In the genomic region with DNA sequence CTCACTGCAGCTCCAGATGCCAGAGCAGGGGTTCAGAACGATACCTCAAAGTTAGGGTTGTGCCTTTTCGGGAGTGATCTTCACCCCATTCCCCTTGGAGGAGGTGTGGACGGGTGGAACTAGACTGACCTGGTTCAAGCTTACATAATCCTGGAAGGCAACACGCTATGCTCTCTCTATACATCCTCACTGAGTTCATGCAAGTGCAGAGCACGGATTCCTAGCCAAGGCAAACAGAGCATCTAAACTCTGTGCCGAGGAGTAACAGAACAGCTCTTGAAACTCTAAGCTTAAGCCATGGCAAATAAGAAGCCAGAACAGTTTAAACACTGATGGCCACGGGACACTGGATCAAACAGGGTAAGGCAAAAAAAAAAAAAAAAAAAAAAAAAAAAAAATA, we compare ENCODE assay signal across 25 mouse cellular contexts.
"Had no signal": no experiment of that assay in that cellular context is flagged by ENCODE, and none has a peak within 500 bp of the region (broad histone marks: within the 10 kb centered on the region; RNA-seq: fewer than 3 reads in every experiment).

No protein-coding gene starts in this region.

- ATAC-seq: hindbrain, postnatal 0 days; intestine, embryonic 16.5 days; liver, embryonic 12.5 days had no signal

- H3K4me2 ChIP-seq: heart, embryonic 11.5 days; heart, embryonic 13.5 days; heart, embryonic 15.5 days; hindbrain, embryonic 13.5 days; hindbrain, embryonic 15.5 days; kidney, embryonic 15.5 days; limb, embryonic 13.5 days; limb, embryonic 15.5 days; liver, embryonic 12.5 days had no signal

- H3K9ac ChIP-seq: heart, embryonic 13.5 days; heart, embryonic 15.5 days; hindbrain, embryonic 13.5 days; hindbrain, embryonic 15.5 days; kidney, embryonic 15.5 days; limb, embryonic 13.5 days; limb, embryonic 15.5 days; liver, embryonic 12.5 days had no signal

- H3K27ac ChIP-seq: heart, embryonic 13.5 days; heart, embryonic 15.5 days; hindbrain, embryonic 13.5 days; hindbrain, embryonic 15.5 days; hindbrain, postnatal 0 days; kidney, embryonic 15.5 days; kidney, postnatal 0 days; limb, embryonic 13.5 days; limb, embryonic 15.5 days; liver, embryonic 12.5 days had no signal

- H3K36me3 ChIP-seq: heart, embryonic 13.5 days; heart, embryonic 15.5 days; hindbrain, embryonic 13.5 days; hindbrain, embryonic 15.5 days; kidney, embryonic 15.5 days; limb, embryonic 13.5 days; limb, embryonic 15.5 days; liver, embryonic 12.5 days had no signal

- H3K27me3 ChIP-seq: heart, embryonic 13.5 days; heart, embryonic 15.5 days; hindbrain, embryonic 13.5 days; hindbrain, embryonic 15.5 days; kidney, embryonic 15.5 days; limb, embryonic 13.5 days; limb, embryonic 15.5 days; liver, embryonic 12.5 days had no signal

- H3K9me3 ChIP-seq: heart, embryonic 13.5 days; heart, embryonic 15.5 days; hindbrain, embryonic 13.5 days; hindbrain, embryonic 15.5 days; kidney, embryonic 15.5 days; limb, embryonic 13.5 days; limb, embryonic 15.5 days; liver, embryonic 12.5 days had no signal

- H3K4me1 ChIP-seq: heart, embryonic 13.5 days; heart, embryonic 15.5 days; hindbrain, embryonic 13.5 days; hindbrain, embryonic 15.5 days; kidney, embryonic 15.5 days; limb, embryonic 15.5 days; liver, embryonic 12.5 days had no signal

- H3K4me3 ChIP-seq: heart, embryonic 13.5 days; heart, embryonic 15.5 days; hindbrain, embryonic 13.5 days; hindbrain, embryonic 15.5 days; kidney, embryonic 15.5 days; limb, embryonic 13.5 days; limb, embryonic 15.5 days; liver, embryonic 12.5 days had no signal

- DNase-seq: gastrocnemius, postnatal 10 days; gastrocnemius, postnatal 25 days; heart, adult 18-20 months; heart, postnatal 14 days; heart, postnatal 36 days; kidney, adult 11 months; kidney, adult 2 months; kidney, adult 9 months; kidney, postnatal 14 days; kidney, postnatal 36 days; layer of hippocampus, adult 9-11 months; layer of hippocampus, postnatal 36 days; left cerebral cortex, postnatal 4 days had no signal
